Mouse (Mus musculus) brain, embryonic 18.5 days (tissue): ENCODE results near the gene Csrp2.

Experiments used
- DNase-seq: peaks from one replicate; pipeline ENCODE4 v3.0.0-alpha.2; 2012; ENCODE audit warnings: low read depth, low spot score

Csrp2 gene

GRCm38 (mm10) chr10:110971044-110971443 lies 51.5 kb downstream of the Csrp2 start:
- DNase-seq: no peak

- DNase-seq: no peak
These were observed 51.9 kb downstream of the Csrp2 start for GRCm38 (mm10) chr10:110971483-110971882.

GRCm38 (mm10) chr10:110971998-110972397 lies 52.4 kb downstream of the Csrp2 start:
- DNase-seq: no peak

GRCm38 (mm10) chr10:110974463-110974862 lies 54.9 kb downstream of the Csrp2 start:
- no peak for DNase-seq

GRCm38 (mm10) chr10:110974885-110975284 lies 55.3 kb downstream of the Csrp2 start:
- no peak for DNase-seq

- peak; percentile 16 for DNase-seq
These were observed 56.5 kb downstream of the Csrp2 start for GRCm38 (mm10) chr10:110976046-110976445.

- DNase-seq: no peak
These were observed 57.8 kb downstream of the Csrp2 start for GRCm38 (mm10) chr10:110977379-110977778.

GRCm38 (mm10) chr10:110979431-110979830 lies 59.8 kb downstream of the Csrp2 start:
- DNase-seq: no peak

GRCm38 (mm10) chr10:110980441-110980840 lies 60.9 kb downstream of the Csrp2 start:
- DNase-seq: no peak

- no peak for DNase-seq
These were observed 63.2 kb downstream of the Csrp2 start for GRCm38 (mm10) chr10:110982771-110983170.

- no peak for DNase-seq
These were observed 67.1 kb downstream of the Csrp2 start for GRCm38 (mm10) chr10:110986682-110987081.
